Mouse (Mus musculus) gastrocnemius, adult 18-20 months (tissue): ENCODE data around the gene Gm11077. TPM values are rescaled to one million over a fixed set of nuclear protein-coding genes. Genes with fewer than 3 reads are reported as not detected.

ENCODE experiments used
- DNase-seq: peaks from one replicate; pipeline ENCODE4 v3.0.0; 2021; ENCODE audit warnings: low spot score
- long read RNA-seq, 2 experiments: library from polyadenylated mRNA; stranded (forward); transcript quantifications; one replicate each; pipeline ENCODE4 v2.0.0; 2021
- total RNA-seq, 2 experiments: library from RNA; stranded (reverse); gene quantifications; 2 replicates each; pipeline ENCODE4 v1.2.3; 2021

Gm11077 gene
- total RNA-seq: not detected
- long read RNA-seq, experiment 1: 0 reads
- long read RNA-seq, experiment 2: 0 reads

DNA sequence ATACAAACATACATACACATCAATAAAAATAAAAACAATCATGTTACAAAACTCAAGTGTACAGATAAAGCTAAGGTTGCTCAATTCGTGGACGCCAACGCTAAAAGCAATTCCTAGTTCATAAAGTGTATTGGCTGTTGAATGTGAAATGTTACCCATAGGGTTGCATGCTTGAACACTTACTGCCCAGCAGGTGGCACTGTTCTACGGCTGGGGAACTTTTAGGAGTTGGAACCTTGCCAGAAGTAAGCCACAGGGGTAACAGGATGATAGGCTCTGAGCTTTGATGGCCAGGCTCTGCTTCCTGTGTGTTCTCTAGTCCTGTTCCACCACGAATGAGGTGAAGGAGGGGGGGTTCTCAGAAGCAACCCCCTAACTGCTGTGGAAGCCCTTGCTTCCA is at the start of gene Gm11077:
Gm11077 (plus strand) TSS at position 13 of the 400 bp plus-strand sequence.
- no peak for DNase-seq

- DNase-seq: no peak
Measured at GRCm38 (mm10) chr6:140680713-140681112, 48.4 kb upstream of the Gm11077 start.

DNA sequence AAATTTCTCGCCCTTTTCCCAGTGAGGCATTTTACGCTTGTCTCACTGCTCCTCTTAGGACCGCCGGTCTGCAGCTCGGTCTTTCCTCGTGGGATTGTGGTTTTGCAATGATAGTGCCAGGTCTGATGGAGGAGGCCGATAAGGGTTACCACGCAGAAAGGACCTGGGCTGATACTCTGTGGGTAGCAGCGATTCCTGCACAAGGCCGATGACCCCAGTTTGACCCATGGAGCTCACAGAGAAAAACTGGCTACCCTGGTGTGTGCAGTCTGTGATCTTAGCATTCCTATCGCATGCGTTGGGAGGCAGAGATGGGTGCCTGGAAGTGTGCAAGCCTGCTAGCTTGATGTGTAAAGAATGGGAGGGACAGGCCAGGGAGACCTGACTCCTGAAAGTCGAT is 46.3 kb upstream of the Gm11077 start:
- no peak for DNase-seq

GRCm38 (mm10) chr6:140684403-140684802 is 44.7 kb upstream of the Gm11077 start:
- no peak for DNase-seq

DNA sequence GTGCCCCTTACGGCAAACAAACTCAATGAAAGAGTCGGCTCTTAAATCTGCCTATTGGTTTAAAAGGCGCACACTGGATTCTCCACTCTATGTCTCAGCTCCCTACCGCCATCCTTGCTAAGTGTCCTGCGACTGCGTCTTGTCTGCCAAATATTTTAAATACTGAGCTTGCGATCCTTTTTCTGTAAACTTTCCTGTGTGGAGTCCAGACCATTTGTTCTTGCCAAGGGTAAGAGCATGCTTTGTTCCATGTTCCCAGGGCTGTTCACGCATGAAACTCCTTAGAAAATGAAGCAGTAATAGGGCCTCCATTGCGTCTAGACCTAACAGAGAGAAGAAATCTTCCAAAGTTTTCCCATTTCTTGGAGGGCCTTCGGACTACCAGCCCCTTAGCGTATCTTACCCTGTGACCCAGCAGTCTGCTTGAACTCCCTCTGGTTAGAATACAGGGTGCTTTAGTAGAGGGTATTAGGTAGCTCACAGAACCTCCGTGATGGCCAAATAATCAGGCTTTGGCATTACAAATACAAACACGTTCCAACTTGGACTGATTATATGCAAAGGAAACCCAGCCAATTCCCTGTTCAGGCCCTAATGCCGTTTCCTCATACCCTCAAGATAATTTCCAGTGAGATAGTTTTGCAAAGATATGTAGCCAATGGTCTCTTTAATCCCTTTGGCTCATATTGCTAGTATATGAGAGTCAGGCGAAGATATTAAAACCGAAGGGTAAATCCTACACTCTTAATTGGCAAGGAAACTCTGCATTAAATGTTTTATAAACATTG is 39.3 kb upstream of the Gm11077 start:
- peak; percentile 19 for DNase-seq

DNA sequence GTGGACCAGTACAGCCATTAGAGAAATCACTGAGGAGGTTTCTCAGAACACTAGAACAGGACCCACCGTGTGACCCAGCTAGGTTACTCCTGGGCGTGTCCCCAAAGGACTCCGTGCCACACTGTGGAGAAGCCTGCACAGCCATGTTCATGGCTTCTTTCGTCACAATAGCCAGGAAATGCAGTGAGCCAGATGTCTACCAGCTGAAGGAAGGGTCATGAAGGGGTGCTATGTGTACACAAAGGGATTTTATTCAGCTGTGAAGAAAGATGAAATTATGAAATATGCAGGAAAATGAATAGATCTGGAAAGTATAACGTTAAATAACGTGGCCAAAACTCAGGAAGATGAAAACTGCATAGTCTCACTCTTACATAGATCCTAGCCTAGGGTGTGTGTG is 36.9 kb upstream of the Gm11077 start:
- DNase-seq: no peak

- DNase-seq: no peak
Measured at GRCm38 (mm10) chr6:140696192-140696879, 32.7 kb upstream of the Gm11077 start.

GRCm38 (mm10) chr6:140697994-140698393 is 31.1 kb upstream of the Gm11077 start:
- peak; percentile 28 for DNase-seq

- DNase-seq: no peak
Measured at GRCm38 (mm10) chr6:140698596-140698995, 30.5 kb upstream of the Gm11077 start.

GRCm38 (mm10) chr6:140701259-140701658 is 27.8 kb upstream of the Gm11077 start:
- DNase-seq: no peak

GRCm38 (mm10) chr6:140705132-140705531 is 24.0 kb upstream of the Gm11077 start:
- no peak for DNase-seq

GRCm38 (mm10) chr6:140706056-140706455 is 23.0 kb upstream of the Gm11077 start:
- no peak for DNase-seq

DNA sequence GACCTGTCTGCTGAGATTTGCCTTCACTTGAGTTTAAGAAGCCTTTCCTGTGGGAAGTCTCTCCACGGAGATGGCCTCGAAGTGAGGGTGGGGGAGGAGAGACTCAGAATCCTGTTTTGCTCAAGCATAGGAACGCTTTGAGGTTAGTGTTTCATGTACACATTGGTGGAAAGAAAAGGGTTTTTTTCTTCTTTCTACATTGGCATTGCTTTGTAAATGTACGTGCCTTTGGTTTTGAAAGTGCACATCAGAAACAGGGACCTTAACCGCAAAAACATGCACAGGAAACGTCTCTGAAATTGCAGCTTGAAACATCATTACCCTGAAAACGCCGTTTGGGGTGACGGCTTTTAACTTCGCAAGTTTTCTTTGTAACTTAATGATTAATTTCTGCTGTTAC is 21.0 kb upstream of the Gm11077 start:
- no peak for DNase-seq

DNA sequence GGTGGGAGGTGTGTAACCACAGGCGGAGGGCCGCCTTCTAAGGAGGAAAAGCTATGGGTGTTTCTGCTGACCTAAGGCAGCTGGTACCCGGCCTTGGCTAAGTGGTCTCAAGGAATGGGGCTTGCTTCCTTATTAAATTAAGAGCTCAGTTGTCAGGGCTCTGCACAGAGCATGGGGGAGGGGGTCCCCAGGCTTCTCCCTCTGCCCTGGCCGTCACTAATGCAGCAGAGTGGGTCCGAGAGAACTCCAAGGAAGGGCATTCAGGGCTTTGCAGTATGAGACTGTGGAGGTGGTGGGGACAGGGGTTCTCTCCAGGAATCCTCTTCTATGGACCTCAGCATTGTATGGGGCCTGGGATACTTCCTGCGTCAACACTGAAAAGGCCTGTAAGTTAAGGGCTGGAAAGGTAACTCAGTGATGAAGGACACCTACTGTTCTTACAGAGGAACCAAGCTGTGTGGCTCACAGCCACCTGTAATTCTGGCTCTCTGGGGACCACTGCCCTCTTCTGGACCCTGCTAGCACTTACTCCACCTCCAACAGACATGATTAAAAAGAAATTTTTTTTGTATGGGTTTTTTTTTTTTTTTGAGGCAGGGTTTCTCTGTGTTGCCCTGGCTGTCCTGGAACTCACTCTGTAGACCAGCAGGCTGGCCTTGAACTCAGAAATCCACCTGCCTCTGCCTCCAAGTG is 19.5 kb upstream of the Gm11077 start:
- no peak for DNase-seq

DNA sequence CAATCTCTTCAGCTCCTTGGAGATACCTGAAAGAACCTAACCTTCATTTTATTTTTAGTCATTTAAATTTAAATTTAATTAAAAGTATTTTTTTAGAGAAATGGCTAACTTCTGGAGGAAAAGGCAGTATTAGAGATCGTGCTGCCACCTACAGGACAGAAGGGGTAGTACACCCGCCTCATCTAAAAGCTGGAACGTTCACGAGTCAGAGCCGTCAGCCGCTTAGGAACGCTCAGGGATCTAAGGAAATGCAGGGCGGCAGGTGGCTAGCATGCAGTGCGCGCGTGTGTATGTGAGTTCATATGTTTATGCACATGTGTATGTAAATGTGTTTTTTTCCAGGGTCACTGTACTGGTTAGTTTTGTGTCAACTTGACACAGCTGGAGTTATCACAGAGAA is 16.3 kb upstream of the Gm11077 start:
- DNase-seq: peak; percentile 60

GRCm38 (mm10) chr6:140714905-140715365 is 14.1 kb upstream of the Gm11077 start:
- DNase-seq: peak; percentile 62

DNA sequence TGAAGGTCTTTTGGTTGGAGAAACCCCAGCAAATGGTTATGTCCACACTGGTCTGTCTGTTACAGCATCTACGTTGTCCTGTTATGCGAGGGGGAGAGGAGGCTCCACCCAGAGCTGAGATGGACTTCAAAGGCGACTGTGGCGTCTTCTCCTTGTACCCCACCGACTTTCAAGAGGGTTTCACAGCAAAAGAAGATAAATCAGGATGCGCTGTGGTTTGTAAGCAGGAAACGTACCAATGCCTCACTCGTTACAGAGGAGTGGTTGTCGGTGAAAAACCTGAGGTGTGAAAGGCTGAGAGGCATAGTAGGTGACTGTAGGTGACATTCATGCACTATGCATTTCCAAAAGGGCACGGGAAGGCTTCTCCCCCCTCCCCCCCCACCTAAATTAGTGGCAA is 7.0 kb upstream of the Gm11077 start:
- no peak for DNase-seq

DNA sequence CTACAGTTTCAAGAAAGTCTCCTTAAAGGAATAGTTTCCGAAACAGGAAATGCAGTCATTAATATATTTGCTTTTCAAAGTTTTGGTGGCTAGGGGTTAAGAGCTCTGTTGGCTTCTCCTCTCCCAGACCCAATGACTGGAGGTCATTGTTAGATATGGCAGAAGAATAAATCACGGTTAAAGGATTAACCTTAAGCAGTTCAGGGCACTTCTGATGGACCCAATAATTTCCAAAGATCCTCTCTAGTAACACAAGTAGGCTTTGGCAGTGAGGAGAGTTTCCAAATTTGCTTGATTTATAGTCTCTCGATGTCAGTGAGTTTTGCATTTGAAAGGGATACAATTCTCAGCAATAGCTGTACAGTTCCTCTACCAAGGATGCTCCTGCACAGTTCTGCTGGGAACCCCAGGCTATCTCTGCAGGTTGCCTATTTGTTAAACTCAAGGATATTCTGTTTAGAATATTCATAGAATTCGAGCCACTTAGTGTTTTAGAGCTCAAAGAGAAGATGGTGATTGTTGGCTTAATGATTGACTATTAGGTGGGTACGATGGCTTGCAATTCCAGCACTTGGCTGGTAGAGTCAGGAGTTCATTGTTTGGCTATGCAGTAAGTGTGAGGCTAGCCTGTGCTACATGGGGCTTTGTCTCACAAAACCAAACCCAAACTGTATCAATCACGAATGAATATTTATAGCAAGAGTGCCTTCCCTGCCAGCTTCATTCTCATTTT is 1.8 kb downstream of the Gm11077 start:
- DNase-seq: no peak

DNA sequence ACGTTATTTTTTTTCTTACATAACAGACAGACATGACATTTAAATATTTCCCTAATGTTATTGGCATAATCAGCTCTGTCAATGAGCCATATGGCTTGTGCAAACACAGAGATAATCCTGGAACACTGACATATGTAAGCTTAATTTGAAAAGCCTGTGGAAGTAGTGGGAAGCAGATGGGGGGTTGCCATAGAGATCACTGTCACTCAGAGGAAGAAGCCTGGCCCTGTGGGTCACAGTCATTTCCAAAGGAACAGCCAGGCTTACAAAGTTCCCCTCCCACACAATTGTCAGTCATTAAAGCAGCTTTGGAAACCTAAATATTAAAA is 2.3 kb downstream of the Gm11077 start:
- DNase-seq: no peak

DNA sequence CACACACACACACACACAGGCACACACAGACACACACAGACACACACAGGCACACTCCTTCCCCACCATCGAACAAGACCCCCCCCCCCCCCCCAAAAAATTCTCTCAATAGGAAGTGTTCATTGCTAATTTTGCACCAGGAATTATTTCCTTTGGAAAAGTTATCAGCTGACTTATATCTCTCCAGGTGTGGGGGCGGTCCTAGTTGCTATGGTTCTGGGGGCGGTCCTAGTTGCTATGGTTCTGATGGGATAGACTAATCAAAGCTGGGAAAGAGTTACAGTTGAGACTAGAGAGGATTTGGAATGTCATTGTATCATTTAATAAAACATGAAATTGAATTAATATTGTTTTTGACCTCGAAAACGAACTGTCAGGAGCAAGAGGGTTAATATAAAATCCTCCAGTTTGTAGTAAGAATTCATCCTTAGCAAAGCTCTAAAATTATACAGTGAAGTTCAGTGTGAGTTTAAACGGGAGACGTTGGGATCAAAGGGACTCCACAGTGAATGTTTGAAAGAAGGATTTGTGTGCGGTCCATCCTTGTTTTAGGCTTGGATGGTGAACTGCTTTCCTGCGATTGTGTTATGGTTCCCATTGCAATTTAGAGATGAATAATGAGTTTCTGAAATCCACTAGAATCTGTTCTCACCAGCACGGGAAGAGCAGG is 4.0 kb downstream of the Gm11077 start:
- DNase-seq: no peak

DNA sequence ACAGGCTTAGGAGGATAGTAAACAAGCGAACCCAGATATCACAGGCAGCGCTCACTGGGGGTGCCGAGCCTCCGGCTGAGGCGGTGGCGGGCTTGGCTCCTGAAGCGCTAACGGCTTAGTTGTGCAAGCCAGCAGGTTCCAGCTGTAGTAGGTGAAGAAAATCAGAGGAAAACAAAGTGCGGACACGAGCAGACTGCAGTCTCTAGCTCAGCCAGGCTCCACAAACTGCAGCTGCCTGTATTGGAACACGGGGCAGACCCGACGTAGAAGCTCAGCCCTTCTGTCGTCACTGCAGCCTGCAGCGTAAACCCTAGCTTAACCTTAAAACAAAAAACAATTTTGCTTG is 4.5 kb downstream of the Gm11077 start:
- DNase-seq: no peak
